Mouse (Mus musculus) cerebellum, adult 11 months (tissue): Measurements from ENCODE around the gene Saysd1.

ENCODE experiments used
- DNase-seq: peaks from one replicate; pipeline ENCODE4 v3.0.0; 2022

Gene Saysd1

DNA sequence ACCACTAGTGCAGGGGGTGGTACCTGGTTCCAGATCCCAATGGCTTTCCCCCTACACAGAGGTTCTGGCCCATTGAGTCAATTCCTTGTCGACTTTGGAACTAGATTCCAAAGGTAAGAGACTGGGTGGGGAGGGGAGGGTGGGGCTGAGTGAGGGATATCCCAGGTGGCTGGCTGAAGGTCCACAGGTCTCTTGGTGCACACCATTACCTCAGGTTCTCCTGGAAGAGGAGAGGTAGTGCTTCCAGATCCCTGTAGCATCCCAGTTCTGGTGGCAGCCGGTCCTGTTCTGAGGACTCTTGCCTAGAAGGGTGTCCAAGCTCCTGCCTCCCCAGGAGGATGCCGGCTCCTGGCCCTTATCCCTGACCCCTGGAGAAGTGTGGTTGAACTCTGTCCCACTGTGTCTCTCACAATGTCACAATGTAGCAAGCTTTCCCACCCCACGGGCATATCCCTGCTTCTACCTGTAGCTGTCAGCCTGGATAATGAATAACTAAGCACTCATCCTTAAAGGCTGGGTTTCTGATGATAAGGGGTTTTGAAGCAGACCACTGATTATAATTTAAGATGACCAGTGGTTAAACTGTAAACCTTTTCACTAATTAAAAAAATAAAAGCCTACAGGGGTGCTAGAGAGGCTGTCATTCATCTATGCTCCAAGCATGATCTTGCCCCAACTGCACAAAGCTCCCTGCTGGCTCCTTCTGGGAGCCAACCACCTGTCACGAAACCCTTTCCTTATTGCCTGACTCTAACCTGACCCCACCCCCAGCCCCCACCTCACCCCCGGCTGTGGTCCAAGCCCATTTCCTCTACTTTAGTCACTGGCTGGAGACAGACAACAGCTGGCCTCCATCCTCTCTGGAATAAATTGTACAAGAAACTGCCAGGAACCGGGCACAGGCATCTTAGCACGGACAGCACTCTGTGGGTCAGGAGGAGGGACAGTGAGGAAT lies 20.7 kb upstream of the Saysd1 start:
- no peak for DNase-seq

DNA sequence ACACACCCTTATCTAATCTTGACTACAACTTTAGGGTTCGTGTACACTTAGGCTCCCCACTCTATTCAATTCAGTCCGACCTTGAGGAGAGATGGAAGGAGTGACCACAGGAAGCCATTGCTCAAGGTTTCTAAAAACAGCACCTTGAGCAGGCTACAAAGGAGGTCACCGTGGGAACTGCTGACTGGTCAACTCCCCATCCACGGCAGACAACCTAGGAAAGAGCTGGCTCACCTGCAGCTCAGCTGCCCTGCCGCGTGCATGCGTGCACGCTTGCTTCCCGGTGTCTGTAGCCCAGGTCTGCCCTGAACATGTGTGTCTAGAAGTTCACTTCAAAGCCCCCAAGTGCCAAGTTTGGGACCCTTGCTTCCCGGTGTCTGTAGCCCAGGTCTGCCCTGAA lies 19.3 kb upstream of the Saysd1 start:
- no peak for DNase-seq

GRCm38 (mm10) chr14:20155718-20156117 lies 17.4 kb upstream of the Saysd1 start:
- DNase-seq, result no peak

DNA sequence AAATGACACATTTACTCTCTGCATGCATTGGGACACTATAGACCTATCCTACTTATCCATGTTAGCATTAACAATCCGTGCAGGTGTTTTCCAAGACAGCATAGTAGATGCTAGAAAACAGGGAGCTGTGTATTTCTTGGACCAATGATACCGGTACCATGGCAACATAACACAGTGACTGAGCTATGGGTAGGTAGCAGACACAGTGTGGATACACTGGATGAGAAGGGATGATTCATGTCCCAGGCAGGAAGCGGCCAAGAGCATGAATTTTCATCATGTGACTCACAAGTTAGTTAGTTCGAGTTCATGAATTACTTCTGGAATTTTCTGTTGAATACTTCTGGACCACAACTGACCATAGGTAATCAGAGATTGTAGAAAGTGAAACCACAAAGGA lies 16.6 kb upstream of the Saysd1 start:
- DNase-seq, result no peak

DNA sequence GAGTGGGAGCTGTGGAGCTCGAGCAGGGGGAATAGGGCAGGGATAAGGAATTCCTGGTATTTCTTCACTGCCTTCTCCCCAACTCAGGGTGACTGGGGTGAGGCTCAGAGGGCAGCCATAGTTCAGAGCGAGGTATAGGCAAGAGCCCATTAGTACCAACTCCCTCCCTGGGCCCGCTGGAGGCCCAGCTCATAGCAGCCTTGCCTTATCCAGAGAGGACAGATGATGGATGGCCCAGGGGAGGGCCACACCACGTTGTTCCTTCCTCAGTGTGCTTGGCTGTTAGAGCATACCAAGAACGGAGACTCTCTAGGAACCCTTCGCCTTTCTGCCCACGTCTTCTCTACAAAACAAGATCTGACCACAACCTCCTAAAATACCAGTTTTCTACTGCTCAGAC lies 15.9 kb upstream of the Saysd1 start:
- no peak for DNase-seq

DNA sequence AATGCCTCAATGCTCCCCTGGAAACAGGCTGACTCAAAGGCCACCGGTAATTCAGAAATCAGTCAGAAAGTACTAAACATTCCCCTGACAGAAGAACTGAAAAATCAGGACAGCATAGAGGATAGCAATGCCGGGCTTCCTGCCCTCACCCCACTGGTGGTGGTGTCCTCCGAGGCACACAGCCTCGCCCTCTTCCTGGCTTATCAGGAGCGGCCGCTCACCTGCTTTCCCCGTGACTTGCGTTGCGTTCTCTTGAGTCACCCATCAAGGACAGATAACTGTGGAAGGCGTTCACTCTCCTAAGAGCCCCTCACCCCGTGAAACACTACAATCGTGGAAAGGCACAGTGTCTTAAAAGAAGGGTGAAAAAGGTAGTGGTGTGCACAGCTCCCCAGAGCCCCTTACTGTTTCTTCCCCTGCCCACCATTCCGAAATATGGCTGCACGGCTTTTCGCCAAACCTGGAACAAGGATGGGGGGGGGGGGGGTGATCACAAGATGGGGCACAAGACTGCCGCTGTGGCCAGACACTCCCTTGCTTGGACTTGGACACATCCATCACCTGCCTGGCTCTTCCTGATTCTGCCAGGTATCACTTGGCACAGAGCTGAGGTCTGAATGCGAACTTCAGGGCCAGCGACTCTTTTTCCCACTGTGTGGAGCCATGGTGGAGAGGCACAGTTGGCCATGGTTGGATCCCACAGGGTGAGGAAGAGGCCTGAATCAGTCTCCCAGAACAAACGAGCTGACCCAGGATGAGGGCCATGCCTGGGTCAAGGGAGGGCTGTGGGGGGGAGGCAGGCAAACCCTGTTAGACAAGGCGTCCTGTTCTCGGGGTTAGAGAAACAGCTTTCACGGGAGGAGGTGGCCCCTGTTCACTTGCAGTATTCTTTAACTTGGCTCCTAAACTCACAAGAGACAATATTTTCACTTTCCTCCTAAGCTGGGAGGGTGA lies 11.1 kb upstream of the Saysd1 start:
- DNase-seq, result no peak

GRCm38 (mm10) chr14:20148514-20148913 lies 10.2 kb upstream of the Saysd1 start:
- DNase-seq, result no peak

GRCm38 (mm10) chr14:20147854-20148253 lies 9.5 kb upstream of the Saysd1 start:
- DNase-seq, result no peak

GRCm38 (mm10) chr14:20144093-20144492 lies 5.8 kb upstream of the Saysd1 start:
- peak; percentile 1 for DNase-seq

GRCm38 (mm10) chr14:20134965-20135671 lies 3.2 kb downstream of the Saysd1 start:
- no peak for DNase-seq

DNA sequence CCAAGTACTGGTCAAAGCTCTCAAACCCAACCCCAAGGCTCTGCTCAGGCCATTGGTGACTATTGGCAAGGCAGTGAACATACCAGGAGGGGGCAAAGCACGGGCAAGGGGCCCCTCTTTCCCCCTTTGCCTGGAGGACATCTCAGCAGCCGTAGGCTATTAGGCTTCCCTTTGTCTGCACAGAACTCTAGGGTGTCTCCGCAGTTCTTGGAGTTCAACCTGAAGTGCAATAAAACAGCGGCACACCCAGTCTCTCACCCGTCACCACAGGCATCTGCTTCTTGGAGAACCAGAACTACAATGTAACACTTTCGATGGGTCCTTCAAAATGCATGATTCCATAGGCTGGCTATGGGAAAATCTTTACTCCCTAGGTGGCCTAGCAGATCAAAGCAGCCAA lies 10.2 kb downstream of the Saysd1 start:
- no peak for DNase-seq

- no peak for DNase-seq
These were observed 10.8 kb downstream of the Saysd1 start for GRCm38 (mm10) chr14:20127406-20128087.

DNA sequence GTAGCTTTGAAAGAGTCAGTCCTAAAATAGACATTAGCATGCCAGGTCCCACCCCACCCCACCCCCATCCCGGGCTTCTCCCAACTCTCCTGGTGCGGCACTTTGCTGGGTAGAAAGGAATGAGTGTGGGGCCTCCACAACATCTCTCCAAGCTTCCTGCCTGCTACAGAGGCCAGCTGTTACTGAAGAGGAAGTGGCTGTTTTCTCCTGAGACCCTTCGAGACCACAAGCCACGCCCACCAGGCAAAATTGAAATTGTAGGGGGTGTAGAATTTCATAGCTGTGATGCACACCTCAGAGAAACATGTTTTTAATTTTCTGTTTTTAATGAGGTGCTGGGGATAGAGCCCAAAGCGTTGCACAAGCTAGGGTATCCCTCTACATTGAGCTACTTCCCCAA lies 17.5 kb downstream of the Saysd1 start:
- no peak for DNase-seq

DNA sequence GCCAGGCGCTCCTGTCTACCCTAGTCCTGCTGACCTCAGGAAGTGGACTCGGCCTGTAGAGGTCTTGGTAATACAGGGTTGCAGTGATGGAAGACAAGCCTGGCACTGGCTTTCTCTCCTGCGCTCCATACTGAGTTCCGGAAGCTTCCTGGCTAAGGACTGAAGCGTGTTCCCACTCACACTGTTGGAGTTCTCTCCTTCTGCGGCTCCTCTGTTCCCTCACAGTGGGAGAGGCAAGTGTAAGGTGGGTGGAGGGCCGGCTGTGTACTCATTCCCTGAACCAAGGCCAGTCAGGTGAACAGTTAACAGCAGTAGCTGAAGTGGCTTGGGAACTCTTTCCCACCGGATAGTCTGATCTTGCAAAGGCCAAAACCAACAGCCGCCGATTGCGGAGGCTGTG lies 18.3 kb downstream of the Saysd1 start:
- no peak for DNase-seq

DNA sequence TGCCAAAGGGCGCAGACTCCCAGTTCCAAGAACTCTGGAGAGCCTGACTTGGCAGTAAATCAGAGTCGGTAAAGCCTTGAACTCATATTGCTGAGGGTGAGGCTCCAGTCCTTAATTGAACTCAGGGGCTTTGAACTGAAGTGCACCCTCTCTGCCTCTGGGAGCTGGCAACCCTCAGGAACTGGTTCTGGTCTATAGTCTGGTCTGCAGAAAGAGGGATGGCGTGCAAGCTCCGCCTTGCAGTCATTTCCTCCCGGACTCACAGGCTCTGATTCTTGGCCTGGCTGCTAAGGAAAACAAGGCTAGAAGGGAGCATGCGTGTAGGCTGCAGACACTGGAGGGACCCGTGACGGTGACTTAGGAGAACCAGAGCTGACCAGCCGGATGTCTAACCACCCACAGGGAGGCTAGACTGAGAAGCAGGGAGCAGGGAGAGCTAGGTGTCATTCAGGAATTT lies 22.2 kb downstream of the Saysd1 start:
- DNase-seq, result no peak

DNA sequence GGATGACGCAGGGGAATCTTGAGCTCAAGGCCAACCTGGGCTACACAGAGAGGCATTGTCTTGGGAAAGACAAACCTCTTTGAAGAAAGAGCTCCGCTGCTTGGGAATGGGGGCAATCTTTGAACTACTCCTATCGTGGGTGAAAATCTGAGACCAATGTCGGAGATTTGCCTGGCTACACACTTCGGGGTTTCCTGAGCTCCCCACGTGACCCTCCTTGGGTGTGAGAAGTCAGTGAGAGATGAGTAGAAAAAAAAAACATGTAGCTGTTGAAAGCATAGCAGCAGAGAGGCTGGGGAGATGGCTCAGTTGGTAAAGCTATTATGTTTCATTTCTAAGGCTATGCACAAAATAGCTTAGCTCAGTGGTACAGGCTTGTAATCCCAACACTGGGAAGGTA lies 23.4 kb downstream of the Saysd1 start:
- no peak for DNase-seq

GRCm38 (mm10) chr14:20113964-20114363 lies 24.4 kb downstream of the Saysd1 start:
- DNase-seq, result peak; percentile 41

DNA sequence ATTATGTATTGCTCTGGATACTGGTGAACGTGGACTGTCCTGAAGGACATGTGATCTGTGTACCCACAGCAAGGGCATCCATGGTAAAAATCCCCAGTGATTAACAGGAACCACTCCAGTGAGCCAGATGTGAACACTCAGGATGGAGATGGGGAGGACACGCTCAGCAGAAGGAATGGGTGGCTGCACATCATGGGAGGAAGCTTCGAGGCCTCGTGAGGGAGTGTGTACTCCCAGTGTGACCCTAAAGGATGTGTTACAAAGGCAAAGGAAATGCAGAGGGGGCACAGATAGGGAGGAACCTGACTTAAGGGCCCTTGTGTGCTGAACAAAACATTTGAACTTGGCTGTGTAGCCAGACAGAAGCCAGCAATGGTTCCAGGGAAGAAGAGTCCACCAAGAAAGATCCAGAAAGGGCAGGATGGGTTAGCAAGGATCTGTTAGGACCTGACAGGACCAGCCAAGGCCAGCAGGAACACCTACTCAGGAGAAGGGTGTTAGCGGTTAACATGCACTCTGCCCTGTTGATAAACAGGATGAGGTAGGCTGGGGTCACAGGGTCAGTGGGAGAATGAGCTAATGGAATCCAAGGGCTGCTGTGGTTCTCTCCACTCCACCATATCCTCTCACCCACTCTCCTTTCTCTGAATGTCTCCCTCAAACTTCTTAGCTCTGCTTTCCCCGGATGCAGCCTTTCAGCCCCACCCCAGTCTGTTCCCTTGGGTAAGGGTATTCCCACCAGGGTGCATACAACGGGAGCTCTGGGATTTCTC lies 25.0 kb downstream of the Saysd1 start:
- DNase-seq, result no peak

DNA sequence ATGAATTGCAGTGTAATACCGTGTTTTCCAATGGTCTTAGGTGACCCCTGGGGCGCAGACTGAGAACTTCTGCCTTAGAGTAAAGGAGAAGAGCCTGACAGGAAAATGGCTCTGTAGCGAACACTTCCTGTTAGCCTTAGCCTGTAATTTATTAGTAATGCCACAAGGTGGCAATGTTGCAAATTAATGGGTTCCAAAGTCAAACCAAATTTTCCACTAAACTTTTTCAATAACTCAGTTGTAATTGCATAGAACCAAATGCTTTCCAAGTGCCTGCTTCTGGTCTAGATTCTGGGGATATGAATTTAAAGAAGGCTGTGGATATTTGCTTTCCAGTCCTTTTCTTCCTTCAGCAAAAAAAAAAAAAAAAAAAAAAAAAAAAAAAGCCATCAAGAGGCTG lies 26.1 kb downstream of the Saysd1 start:
- no peak for DNase-seq

DNA sequence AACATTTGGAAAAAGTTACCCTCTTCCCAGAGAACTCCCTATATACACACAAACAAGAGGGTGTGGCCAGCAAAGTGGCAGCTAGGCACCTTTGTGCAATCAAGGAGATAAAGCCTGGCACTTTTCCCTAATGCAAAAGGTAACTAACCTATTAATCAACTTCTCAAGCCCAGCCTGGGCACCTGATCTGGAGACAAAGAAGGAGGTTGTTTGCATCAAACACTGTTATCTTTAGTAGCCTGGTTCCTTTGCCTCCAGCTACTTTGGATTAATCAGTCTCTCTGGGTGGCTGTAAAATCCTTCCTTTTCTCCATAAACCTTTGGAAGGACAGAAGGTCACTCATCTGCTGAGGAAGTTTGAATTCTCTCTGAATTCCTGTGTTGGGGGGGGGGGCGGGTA lies 27.4 kb downstream of the Saysd1 start:
- no peak for DNase-seq

DNA sequence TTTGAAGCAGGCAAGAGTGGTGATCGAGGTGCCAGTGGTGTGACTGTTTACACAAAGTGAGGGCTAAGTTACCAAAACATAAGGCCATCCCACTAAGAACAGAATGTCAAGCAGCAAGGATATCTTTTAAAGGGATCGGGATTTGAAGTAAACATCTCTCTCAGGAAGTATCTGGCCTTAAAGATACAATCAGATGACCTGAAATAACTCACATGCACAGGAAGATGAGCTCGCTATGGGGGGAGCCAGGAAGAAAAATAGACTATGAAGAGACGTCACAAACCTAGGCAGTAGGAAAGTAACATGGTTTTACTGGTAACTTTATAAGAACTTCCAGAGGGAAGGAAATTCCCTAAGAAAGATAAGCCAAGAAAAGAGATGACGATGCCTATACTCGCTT lies 32.1 kb downstream of the Saysd1 start:
- no peak for DNase-seq

DNA sequence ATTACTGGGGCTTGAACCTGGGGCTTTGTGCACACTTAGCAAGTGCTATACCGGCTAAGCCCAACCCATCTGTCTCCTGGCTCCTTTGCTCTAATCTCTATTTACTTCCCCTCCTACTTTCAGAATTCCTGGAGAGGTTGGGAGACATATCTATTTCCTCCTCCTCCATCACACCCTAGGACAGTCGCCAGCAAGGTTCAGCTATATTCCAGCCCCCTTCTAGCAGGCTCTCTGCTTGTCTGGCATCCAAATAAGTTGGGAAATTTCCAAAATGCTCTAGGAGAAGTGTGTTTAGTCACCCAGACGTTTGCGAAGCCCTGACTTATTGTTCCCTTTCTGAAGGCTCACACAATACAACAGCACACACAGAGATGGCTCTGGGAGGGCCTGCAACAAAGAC lies 35.1 kb downstream of the Saysd1 start:
- DNase-seq, result no peak
